Mouse (Mus musculus) MEL (cell line): ENCODE measurements around the gene Ly6g5b. TPM values are rescaled to one million over a fixed set of nuclear protein-coding genes. Genes with fewer than 3 reads are reported as not detected.
A peak's percentile ranks its signal among the peaks of the same experiment; 100 is the strongest.

Source experiments
- DNase-seq: peaks from one replicate; pipeline ENCODE4 v3.0.0; 2011; ENCODE audit warnings: low read depth, low spot score
- H3K27ac ChIP-seq: 2 replicates; pipeline ENCODE4 v1.5.1; 2012; ENCODE audit warnings: low read depth, mild to moderate bottlenecking, control low read depth, low read length, moderate library complexity; ENCODE audit not compliant: control insufficient read depth
- H3K27me3 ChIP-seq, 2 experiments: fragments of 150-350 bp in 1 of 2; sonication (generic) in 1 of 2; 2 replicates each; pipeline ENCODE4 v1.6.1; 2012; ENCODE audit warnings: low read length in 2 of 2, mild to moderate bottlenecking in 2 of 2, improper control_type of control experiment in 1 of 2, moderate library complexity in 1 of 2; ENCODE audit not compliant: insufficient read depth in 2 of 2, control insufficient read depth in 1 of 2
- H3K36me3 ChIP-seq, 2 experiments: 2 replicates each; pipeline ENCODE4 v1.6.1; 2012 to 2014; ENCODE audit warnings: low read length in 2 of 2, improper control_type of control experiment in 1 of 2, inconsistent platforms in 1 of 2, mild to moderate bottlenecking in 1 of 2; ENCODE audit not compliant: insufficient read depth in 2 of 2, control insufficient read depth in 1 of 2
- H3K4me1 ChIP-seq, 2 experiments: fragments of 150-350 bp in 1 of 2; sonication (generic) in 1 of 2; 2 replicates each; pipeline ENCODE4 v1.6.1; 2012; ENCODE audit warnings: low read length in 2 of 2, improper control_type of control experiment in 1 of 2, mild to moderate bottlenecking in 1 of 2; ENCODE audit not compliant: insufficient read depth in 2 of 2, control insufficient read depth in 1 of 2
- H3K4me3 ChIP-seq, 2 experiments: fragments of 150-350 bp in 1 of 2; sonication (generic) in 1 of 2; 2 replicates each; pipeline ENCODE4 v1.5.1; 2012; ENCODE audit warnings: low read depth in 2 of 2, low read length in 2 of 2, mild to moderate bottlenecking in 2 of 2, moderate library complexity in 2 of 2, control low read depth in 1 of 2, improper control_type of control experiment in 1 of 2; ENCODE audit not compliant: control insufficient read depth in 1 of 2, insufficient read depth in 1 of 2
- H3K79me2 ChIP-seq: 2 replicates; pipeline ENCODE4 v1.6.1; 2012; ENCODE audit warnings: mild to moderate bottlenecking, low read length, moderate library complexity; ENCODE audit not compliant: control insufficient read depth, poor library complexity, insufficient read depth
- H3K9ac ChIP-seq: 2 replicates; pipeline ENCODE4 v1.6.1; 2012; ENCODE audit warnings: low read depth, mild to moderate bottlenecking, control low read depth, low read length, moderate library complexity; ENCODE audit not compliant: control insufficient read depth, poor library complexity, severe bottlenecking
- H3K9me3 ChIP-seq: fragments of 150-350 bp; sonication (generic); replicated peaks from 2 replicates; pipeline ENCODE4 v1.6.1; 2012; ENCODE audit warnings: mild to moderate bottlenecking, low read length, improper control_type of control experiment, moderate library complexity; ENCODE audit not compliant: insufficient read depth
- BHLHE40 ChIP-seq: IDR thresholded peaks from 2 replicates; pipeline ENCODE4 v1.6.1; 2012; ENCODE audit warnings: low read depth, mild to moderate bottlenecking, inconsistent platforms, low read length, improper control_type of control experiment, borderline replicate concordance
- CHD1 ChIP-seq: IDR thresholded peaks from 2 replicates; pipeline ENCODE4 v1.6.1; 2012; ENCODE audit warnings: low read depth, mild to moderate bottlenecking, inconsistent platforms, low read length, improper control_type of control experiment
- CHD2 ChIP-seq: IDR thresholded peaks from 2 replicates; pipeline ENCODE4 v1.6.1; 2011; ENCODE audit warnings: low read length, improper control_type of control experiment
- CTCF ChIP-seq, 3 experiments: IDR thresholded peaks in 2 of 3; conservative IDR thresholded peaks in 1 of 3; 2 replicates each; pipeline ENCODE4 v1.5.1; 2011 to 2012; ENCODE audit warnings: low read length in 3 of 3, low read depth in 2 of 3, mild to moderate bottlenecking in 2 of 3, improper control_type of control experiment in 1 of 3, inconsistent platforms in 1 of 3, mixed read lengths in 1 of 3, moderate library complexity in 1 of 3; ENCODE audit not compliant: control insufficient read depth in 1 of 3, insufficient read depth in 1 of 3, poor library complexity in 1 of 3, severe bottlenecking in 1 of 3
- E2F4 ChIP-seq: IDR thresholded peaks from 2 replicates; pipeline ENCODE4 v1.6.1; 2011; ENCODE audit warnings: low read depth, low read length, improper control_type of control experiment, borderline replicate concordance
- EP300 ChIP-seq, 2 experiments: IDR thresholded peaks; 2 replicates each; pipeline ENCODE4 v1.6.1; 2011; ENCODE audit warnings: improper control_type of control experiment in 2 of 2, low read length in 2 of 2, low read depth in 1 of 2, mild to moderate bottlenecking in 1 of 2
- ETS1 ChIP-seq: IDR thresholded peaks from 2 replicates; pipeline ENCODE4 v1.6.1; 2012; ENCODE audit warnings: low read depth, mild to moderate bottlenecking, inconsistent platforms, low read length, improper control_type of control experiment, moderate library complexity
- GABPA ChIP-seq: IDR thresholded peaks from 2 replicates; pipeline ENCODE4 v1.6.1; 2012; ENCODE audit warnings: low read depth, mild to moderate bottlenecking, inconsistent platforms, low read length, improper control_type of control experiment, moderate library complexity
- GATA1 ChIP-seq: IDR thresholded peaks from 2 replicates; pipeline ENCODE4 v1.6.1; 2011; ENCODE audit warnings: low read depth, low read length, improper control_type of control experiment
- HCFC1 ChIP-seq: IDR thresholded peaks from 2 replicates; pipeline ENCODE4 v1.6.1; 2012; ENCODE audit warnings: low read depth, mild to moderate bottlenecking, inconsistent platforms, low read length, improper control_type of control experiment, moderate library complexity
- JUND ChIP-seq: IDR thresholded peaks from 2 replicates; pipeline ENCODE4 v1.6.1; 2011; ENCODE audit warnings: low read depth, mild to moderate bottlenecking, improper control_type of control experiment, low read length
- KAT2A ChIP-seq: conservative IDR thresholded peaks from 2 replicates; pipeline ENCODE4 v1.6.1; 2012; ENCODE audit warnings: low read depth, low read length, improper control_type of control experiment, inconsistent platforms
- MAFK ChIP-seq: IDR thresholded peaks from 2 replicates; pipeline ENCODE4 v1.6.1; 2011; ENCODE audit warnings: low read depth, mild to moderate bottlenecking, low read length, improper control_type of control experiment, borderline replicate concordance
- MAX ChIP-seq: IDR thresholded peaks from 2 replicates; pipeline ENCODE4 v1.6.1; 2011; ENCODE audit warnings: low read length, improper control_type of control experiment
- MAZ ChIP-seq: IDR thresholded peaks from 2 replicates; pipeline ENCODE4 v1.6.1; 2012; ENCODE audit warnings: low read depth, mild to moderate bottlenecking, inconsistent platforms, low read length, improper control_type of control experiment
- MEF2A ChIP-seq: IDR thresholded peaks from 2 replicates; pipeline ENCODE4 v1.6.1; 2014; ENCODE audit warnings: low read depth, mild to moderate bottlenecking, inconsistent platforms, low read length, improper control_type of control experiment; ENCODE audit not compliant: poor library complexity, insufficient replicate concordance, severe bottlenecking; ENCODE audit errors: extremely low read depth
- MXI1 ChIP-seq: IDR thresholded peaks from 2 replicates; pipeline ENCODE4 v1.6.1; 2011; ENCODE audit warnings: mild to moderate bottlenecking, low read depth, low read length, improper control_type of control experiment
- MYB ChIP-seq: IDR thresholded peaks from 2 replicates; pipeline ENCODE4 v1.6.1; 2011; ENCODE audit warnings: mild to moderate bottlenecking, low read depth, low read length, improper control_type of control experiment
- MYC ChIP-seq: IDR thresholded peaks from 2 replicates; pipeline ENCODE4 v1.6.1; 2011; ENCODE audit warnings: low read depth, mild to moderate bottlenecking, low read length, improper control_type of control experiment, moderate library complexity
- NELFE ChIP-seq: IDR thresholded peaks from 2 replicates; pipeline ENCODE4 v1.6.1; 2011; ENCODE audit warnings: low read depth, low read length, improper control_type of control experiment
- NRF1 ChIP-seq: IDR thresholded peaks from 2 replicates; pipeline ENCODE4 v1.6.1; 2014; ENCODE audit warnings: low read depth, mild to moderate bottlenecking, inconsistent platforms, low read length, improper control_type of control experiment, moderate library complexity; ENCODE audit not compliant: poor library complexity, insufficient read depth, severe bottlenecking
- POLR2A ChIP-seq, 2 experiments: IDR thresholded peaks; 2 replicates each; pipeline ENCODE4 v1.6.1; 2011 to 2012; ENCODE audit warnings: low read length in 2 of 2, mild to moderate bottlenecking in 2 of 2, control low read depth in 1 of 2, improper control_type of control experiment in 1 of 2, low read depth in 1 of 2, moderate library complexity in 1 of 2; ENCODE audit not compliant: control insufficient read depth in 1 of 2, insufficient read depth in 1 of 2, poor library complexity in 1 of 2
- POLR2AphosphoS2 ChIP-seq: IDR thresholded peaks from 2 replicates; pipeline ENCODE4 v1.6.1; 2011; ENCODE audit warnings: low read length, improper control_type of control experiment
- POLR2AphosphoS5 ChIP-seq: IDR thresholded peaks from 2 replicates; pipeline ENCODE4 v1.6.1; 2012; ENCODE audit warnings: low read depth, borderline replicate concordance, mild to moderate bottlenecking, inconsistent platforms, low read length, moderate library complexity, mixed read lengths
- RAD21 ChIP-seq: IDR thresholded peaks from 2 replicates; pipeline ENCODE4 v1.6.1; 2011; ENCODE audit warnings: mild to moderate bottlenecking, low read depth, low read length, improper control_type of control experiment
- RCOR1 ChIP-seq: IDR thresholded peaks from 2 replicates; pipeline ENCODE4 v1.6.1; 2012; ENCODE audit warnings: low read depth, mild to moderate bottlenecking, inconsistent platforms, low read length, improper control_type of control experiment
- SIN3A ChIP-seq: IDR thresholded peaks from 2 replicates; pipeline ENCODE4 v1.6.1; 2012; ENCODE audit warnings: low read length, improper control_type of control experiment, inconsistent platforms
- SMC3 ChIP-seq: IDR thresholded peaks from 2 replicates; pipeline ENCODE4 v1.6.1; 2011; ENCODE audit warnings: low read depth, low read length, improper control_type of control experiment
- TAL1 ChIP-seq: IDR thresholded peaks from 2 replicates; pipeline ENCODE4 v1.6.1; 2012; ENCODE audit warnings: mild to moderate bottlenecking, inconsistent platforms, low read length, moderate library complexity, mixed read lengths
- TCF12 ChIP-seq: IDR thresholded peaks from 2 replicates; pipeline ENCODE4 v1.6.1; 2014; ENCODE audit warnings: low read depth, mild to moderate bottlenecking, inconsistent platforms, low read length, improper control_type of control experiment, moderate library complexity
- UBTF ChIP-seq: IDR thresholded peaks from 2 replicates; pipeline ENCODE4 v1.6.1; 2012; ENCODE audit warnings: low read depth, mild to moderate bottlenecking, inconsistent platforms, low read length, improper control_type of control experiment, moderate library complexity, borderline replicate concordance; ENCODE audit not compliant: insufficient read depth
- USF1 ChIP-seq: IDR thresholded peaks from 2 replicates; pipeline ENCODE4 v1.6.1; 2014; ENCODE audit warnings: low read depth, mild to moderate bottlenecking, inconsistent platforms, low read length, improper control_type of control experiment, moderate library complexity
- USF2 ChIP-seq, 2 experiments: IDR thresholded peaks; 2 replicates each; pipeline ENCODE4 v1.6.1; 2011 to 2012; ENCODE audit warnings: improper control_type of control experiment in 2 of 2, low read length in 2 of 2, borderline replicate concordance in 1 of 2, inconsistent platforms in 1 of 2, low read depth in 1 of 2, mild to moderate bottlenecking in 1 of 2; ENCODE audit not compliant: insufficient read depth in 1 of 2
- ZC3H11A ChIP-seq: IDR thresholded peaks from 2 replicates; pipeline ENCODE4 v1.6.1; 2012; ENCODE audit warnings: low read depth, mild to moderate bottlenecking, inconsistent platforms, low read length, improper control_type of control experiment
- ZKSCAN1 ChIP-seq: IDR thresholded peaks from 2 replicates; pipeline ENCODE4 v1.6.1; 2012; ENCODE audit warnings: low read depth, mild to moderate bottlenecking, inconsistent platforms, low read length, improper control_type of control experiment, moderate library complexity
- ZNF384 ChIP-seq: IDR thresholded peaks from 2 replicates; pipeline ENCODE4 v1.6.1; 2012; ENCODE audit warnings: low read depth, mild to moderate bottlenecking, inconsistent platforms, low read length, improper control_type of control experiment
- polyA plus RNA-seq, 2 experiments: library from polyadenylated mRNA; stranded (reverse) in 1 of 2; unstranded in 1 of 2; fragments of >175 nt in 1 of 2; fragments of >200 nt in 1 of 2; gene quantifications; 2 replicates each; pipeline versions ENCODE4 v1.2.1 to v1.2.4; 2012; ENCODE audit warnings: low replicate concordance in 2 of 2, low read depth in 1 of 2; ENCODE audit not compliant: insufficient read length in 2 of 2, insufficient read depth in 1 of 2, missing spikeins in 1 of 2
- total RNA-seq: library from RNA; depleted of rRNA; stranded (reverse); fragments of 300-350 nt; gene quantifications from 2 replicates; pipeline ENCODE4 v1.2.3, GENCODE M21; 2012

Ly6g5b gene
- total and polyA plus RNA-seq, 3 experiments: 0.65 to 1.4 TPM; not detected in 1

GRCm38 (mm10) chr17:35105740-35106389 lies 9.4 kb downstream of the Ly6g5b start:
- Histone ChIP-seq H3K36me3 (peaks cover 0 to 31% of the 10 kb centered on the region in 2 experiments; a peak in 2 of 4 replicates), H3K9ac (peak overlapping the region; percentile 64), H3K9me3 (no peaks in the 10 kb centered on the region), H3K79me2 (no peaks in the 10 kb centered on the region), H3K4me1 (peaks cover 22 to 36% of the 10 kb centered on the region in 2 experiments), H3K4me3 (peak overlapping the region; percentile 22), H3K27me3 (no peaks in the 10 kb centered on the region), H3K27ac (peak overlapping the region; percentile 96)
- DNase-seq: peak; percentile 83
- TF ChIP-seq POLR2AphosphoS5 (no peak), GATA1 (no peak), MAZ (peak; percentile 60; the same call in 1 of the 2 replicates), KAT2A (no peak), SIN3A (peak; percentile 60; the same call in 1 of the 2 replicates), MAX (no peak), MEF2A (no peak), EP300 (IDR thresholded peaks at IDR 0.05; ENCODE audit: low read depth in 1 of 2, low read length in 2 of 2) (no peak), TCF12 (peak; percentile 12; the same call in 1 of the 2 replicates), HCFC1 (peak; percentile 52; the same call in 1 of the 2 replicates), CHD1 (no peak; the same call in 1 of the 2 replicates), E2F4 (no peak), USF2 (IDR thresholded peaks at IDR 0.05; ENCODE audit: borderline replicate concordance in 1 of 2, insufficient read depth in 1 of 2, low read depth in 1 of 2, low read length in 2 of 2) (no peak), MXI1 (no peak), MYC (0 out of 2 replicates have a peak, but pooled peaks have one; percentile 33), ETS1 (peak; percentile 32; the same call in 1 of the 2 replicates), SMC3 (peak; percentile 87), POLR2A (IDR thresholded peaks at IDR 0.05; ENCODE audit: control insufficient read depth in 1 of 2, insufficient read depth in 1 of 2, low read depth in 1 of 2, low read length in 2 of 2, poor library complexity in 1 of 2) (peak in 1 of 2 experiments; percentile 40; a peak in 1 of 4 replicates), ZKSCAN1 (no peak), JUND (no peak), CTCF (IDR thresholded peaks at IDR 0.05 in 2 of 3, conservative IDR thresholded peaks at IDR 0.05 in 1 of 3; ENCODE audit: control insufficient read depth in 1 of 3, insufficient read depth in 1 of 3, low read depth in 2 of 3, low read length in 3 of 3, poor library complexity in 1 of 3, severe bottlenecking in 1 of 3) (peak; percentile 56 to 92 (median 82)), MYB (no peak), ZC3H11A (peak; percentile 85), RAD21 (peak; percentile 87), POLR2AphosphoS2 (no peak), MAFK (no peak), BHLHE40 (no peak), UBTF (no peak), GABPA (no peak), NRF1 (no peak), USF1 (no peak), RCOR1 (no peak), ZNF384 (peak; percentile 93), NELFE (no peak), TAL1 (no peak), CHD2 (no peak)
